Mouse (Mus musculus): Measurements from ENCODE around the gene Slc7a5.
A peak's percentile ranks its signal among the peaks of the same experiment; 100 is the strongest.

Gene Slc7a5

DNA sequence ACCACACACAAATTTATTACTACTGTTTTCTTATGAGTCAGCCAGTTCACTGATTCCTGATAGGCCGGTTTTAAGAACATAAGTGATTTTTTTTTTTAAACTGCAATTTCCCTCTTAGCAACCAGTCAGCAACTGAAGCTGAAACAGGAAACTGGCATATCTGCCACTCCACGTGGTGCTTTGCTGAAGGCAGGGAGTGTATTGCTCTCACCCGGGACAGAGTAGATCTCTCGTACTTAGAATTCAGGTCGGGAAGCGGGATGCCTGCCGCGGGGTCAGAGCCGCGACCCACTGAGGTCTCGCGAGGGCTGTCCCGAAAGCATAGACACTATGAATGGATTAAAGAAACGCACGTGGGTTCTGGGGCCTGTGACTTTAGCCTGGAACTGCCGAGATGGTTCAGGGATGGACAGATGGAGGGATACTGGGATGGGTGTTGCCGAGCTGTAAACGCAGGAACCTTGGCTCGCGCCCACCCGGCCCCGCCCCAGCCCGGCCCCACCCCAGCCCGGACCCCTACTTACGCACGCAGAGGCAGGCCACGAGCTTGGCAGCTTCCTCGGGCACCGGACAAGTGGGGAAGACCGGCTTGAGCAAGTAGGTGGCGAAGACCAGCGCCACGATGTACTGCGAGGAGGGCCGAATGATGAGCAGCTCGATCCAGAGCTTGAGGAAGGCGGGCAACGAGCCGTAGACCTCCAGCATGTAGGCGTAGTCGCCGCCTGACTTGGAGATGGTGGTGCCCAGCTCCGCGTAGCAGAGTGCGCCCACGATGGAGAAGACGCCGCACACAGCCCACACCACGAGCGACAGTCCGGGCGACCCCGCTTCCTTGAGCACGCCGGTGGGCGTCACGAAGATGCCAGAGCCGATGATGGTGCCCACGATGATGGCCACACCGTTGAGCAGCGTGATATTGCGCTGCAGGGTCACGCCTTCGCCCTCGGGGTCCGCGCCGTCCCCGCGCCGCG is 667 bp downstream of the Slc7a5 start:
- peak; percentile 62 for DNase-seq

- DNase-seq = peak; percentile 44
Measured at GRCm38 (mm10) chr8:121905864-121906263, 1.6 kb downstream of the Slc7a5 start.

DNA sequence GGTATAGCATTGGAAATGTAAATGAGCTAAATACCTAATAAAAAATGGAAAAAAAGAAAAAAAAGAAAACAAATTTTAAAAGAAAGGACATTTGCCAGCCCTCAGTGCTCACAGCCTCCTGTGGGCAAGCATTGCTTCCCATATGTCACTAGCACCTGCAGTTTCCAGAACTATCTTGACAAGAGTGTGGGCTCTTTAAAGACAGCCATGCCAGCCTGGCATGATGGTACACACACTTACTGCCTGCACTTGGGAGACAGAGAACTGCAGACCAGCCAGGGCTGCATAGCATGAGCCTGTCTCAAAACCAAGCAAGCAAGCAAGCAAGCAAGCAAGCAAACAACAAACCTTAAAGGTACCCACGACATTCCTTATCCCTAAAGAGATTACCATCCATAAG is 2.1 kb downstream of the Slc7a5 start:
- peak; percentile 40 for DNase-seq

DNA sequence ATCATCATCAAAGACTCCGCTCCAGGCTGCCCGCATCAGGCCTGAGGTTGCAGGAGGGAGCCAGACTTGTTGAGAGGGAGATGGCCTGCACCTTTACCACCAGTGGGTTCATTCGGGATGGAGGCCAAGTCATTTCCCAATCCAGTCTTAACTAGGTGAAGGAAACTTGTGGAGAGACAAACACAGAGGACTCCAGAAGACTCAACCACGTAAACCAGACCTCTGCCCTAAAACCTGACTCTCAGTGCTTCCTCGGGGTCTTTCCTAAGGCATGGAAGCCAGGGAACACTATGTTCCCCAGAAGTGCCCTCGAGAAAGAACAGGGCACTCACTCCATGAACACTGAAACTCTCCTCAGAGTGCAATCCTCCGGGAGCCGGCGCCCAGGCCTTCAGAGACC is 2.5 kb downstream of the Slc7a5 start:
- peak; percentile 38 for DNase-seq

DNA sequence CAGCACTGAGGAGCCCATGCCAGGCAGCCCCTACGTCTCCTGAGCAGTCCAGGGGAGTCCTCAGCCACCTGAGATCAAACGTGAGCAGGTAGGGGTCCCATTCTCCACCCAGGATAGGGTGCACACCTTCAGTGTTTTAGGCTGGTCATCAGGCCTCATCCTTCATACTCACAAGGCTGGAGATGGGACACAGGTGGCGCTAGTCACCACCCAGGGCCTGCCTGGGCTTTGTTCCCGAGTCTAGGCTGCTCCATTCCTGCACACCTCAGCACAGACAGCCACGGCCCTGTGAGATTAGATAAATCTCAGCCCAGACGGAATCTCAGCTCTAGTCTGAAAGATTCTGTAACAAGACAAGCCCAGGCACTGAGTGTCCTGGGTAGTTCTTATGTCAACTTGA is 3.5 kb downstream of the Slc7a5 start:
- peak; percentile 82 for DNase-seq

DNA sequence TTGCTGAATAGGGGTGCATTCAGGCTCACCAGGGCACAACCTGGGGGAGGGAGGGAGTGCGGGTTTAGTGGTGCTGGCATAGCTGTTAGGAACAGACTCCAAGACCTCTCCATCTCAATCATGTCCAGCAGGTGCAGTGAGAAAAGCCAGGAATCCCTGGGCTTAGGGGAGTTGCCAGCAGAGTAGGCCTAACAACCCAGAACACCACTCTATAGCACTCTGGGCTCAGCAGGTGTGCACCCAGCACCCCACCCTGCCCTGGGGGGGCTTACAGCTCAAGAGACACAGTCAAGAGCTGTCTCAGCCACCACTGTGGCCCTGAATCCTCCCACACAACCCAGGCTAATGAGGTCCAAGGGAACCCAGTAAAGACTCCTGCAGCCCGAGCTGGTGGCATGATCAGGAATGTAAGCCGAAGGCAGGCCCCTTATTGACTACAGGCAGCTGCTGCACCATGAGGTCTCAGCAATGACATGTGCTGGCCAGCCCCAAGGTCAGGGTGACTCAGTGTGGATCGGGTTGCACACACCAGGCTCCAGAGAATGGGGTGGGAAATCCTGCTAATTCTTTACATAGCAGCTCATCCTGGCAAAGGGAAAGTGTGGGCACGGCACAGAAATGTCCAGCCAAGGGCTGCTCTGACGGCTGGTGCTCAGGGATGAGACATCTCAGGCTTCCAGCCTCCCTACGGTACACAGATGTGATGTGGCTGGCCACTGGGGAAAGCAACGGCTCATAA is 5.8 kb downstream of the Slc7a5 start:
- peak; percentile 58 for DNase-seq

DNA sequence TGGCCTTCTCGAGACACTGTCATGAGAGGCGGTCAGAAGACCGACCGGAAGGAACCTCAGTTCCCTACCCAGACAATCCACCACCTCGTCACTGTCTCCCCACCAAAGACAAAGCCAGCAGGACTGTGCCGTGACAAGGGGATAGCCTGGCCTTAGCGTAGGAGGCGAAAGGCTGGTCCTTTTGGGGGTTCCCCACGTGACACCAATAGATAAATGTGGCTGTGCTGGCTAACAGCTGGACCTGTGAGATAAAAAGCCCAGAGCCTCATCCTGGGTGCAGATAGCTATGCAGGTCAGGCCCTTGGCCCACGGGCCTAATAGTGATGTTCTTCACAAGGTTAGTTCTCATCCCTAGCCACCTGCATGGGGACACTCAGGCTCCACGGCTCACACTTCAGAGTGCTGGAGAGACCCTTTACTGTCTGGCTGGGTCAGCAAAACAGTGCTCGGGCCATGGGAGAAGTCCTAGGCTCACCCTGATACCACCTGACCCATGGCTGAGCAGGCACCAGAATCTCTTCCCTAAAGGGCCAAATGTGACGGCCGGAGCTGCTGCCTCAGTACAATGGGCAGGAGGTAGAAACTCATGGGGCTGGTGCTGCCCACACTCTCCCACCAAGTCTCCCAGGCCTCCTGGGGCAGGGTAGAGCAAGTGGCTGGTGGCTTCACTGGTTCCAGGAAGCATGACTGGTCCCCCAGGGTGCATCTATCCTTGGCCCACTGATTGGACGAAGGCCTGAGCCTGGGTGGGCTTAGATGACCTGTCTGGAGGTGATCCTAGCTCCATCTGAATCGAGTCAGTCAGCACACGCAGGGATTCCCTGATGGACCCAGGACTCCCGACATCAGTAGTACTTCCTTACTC is 8.1 kb downstream of the Slc7a5 start:
- DNase-seq = no peak

DNA sequence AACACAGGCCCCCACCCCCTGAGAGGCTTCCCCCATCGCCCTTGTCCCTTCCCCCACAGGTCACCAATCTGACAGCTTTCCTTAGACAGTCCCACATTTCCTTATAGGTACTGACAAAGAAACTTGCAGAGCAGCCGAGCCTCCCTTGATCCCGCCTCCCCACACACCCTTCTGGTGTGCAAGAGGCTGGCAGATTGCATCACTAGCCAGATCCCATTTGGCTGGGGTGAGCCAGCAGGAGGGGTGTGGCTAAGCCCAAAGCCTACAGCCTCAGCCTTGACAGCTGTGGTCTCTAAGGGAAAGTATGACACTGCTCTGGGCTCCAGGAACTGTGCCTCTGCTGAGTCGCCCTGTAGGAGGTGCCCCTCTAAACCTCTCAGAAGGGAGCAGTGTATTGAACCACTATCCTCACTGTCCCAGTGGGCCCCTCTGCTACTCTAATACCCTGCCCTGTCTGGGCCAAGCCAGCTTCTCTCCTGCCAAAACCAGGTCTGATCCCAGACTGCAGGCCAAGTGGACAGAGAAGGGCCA is 9.0 kb downstream of the Slc7a5 start:
- DNase-seq = peak; percentile 73

DNA sequence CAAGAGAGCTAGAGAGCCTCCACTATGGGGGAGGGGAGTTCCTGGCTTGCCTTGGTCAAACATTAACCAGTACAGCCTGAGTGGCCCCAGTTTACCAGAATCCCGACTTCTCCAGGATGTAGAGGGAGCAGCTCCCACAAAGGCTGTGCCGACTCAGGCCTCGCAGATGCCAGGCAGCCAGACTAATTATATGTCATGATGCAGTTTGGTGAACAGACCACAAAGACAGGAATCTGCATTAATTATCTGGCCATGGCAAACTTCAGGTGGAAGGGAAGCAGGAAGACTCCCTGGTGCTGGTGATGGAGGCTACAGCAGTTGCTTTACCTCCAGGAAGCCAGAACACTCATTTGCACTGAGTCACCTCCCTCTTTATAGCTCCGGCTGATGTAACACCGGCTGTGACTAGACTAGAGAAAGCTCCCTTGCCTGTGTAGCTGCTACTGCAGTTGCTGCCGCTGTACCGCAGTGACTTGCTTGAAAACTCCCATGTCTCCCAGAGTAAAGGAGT is 9.6 kb downstream of the Slc7a5 start:
- DNase-seq = peak; percentile 63

GRCm38 (mm10) chr8:121897205-121897604 is 10.3 kb downstream of the Slc7a5 start:
- no peak for DNase-seq

DNA sequence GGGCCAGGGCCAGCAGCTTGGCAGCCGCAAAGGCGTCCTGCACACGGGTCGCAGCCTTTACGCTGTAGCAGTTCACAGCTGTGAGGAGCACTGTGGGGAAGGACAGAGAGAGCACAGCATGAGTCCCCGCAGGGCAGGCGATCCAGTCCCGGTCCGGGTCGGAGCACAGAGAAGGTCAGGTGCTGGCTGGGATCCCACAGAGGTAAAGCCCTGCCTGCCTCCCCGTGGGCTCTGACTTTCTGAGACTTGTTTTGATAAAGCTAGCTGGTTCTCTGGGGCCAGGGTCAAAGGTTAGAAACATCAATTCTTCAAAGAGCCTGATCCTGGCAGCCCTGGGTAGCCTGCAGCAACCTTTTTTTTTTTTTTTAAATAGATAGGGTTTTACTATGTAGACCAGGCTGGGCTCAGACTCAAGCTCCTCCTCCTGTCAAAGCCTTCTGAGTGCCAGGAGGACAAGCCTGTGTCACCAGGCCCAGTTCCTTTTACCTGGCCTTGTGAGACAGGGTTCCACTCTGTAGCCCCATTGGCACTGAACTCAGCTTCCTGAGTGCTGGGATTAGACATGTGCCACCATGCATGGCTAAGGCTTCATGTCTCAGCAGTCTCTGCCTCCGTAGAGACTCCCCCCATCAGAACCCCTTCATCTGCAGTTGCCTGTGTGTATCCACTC is 10.9 kb downstream of the Slc7a5 start:
- no peak for DNase-seq

DNA sequence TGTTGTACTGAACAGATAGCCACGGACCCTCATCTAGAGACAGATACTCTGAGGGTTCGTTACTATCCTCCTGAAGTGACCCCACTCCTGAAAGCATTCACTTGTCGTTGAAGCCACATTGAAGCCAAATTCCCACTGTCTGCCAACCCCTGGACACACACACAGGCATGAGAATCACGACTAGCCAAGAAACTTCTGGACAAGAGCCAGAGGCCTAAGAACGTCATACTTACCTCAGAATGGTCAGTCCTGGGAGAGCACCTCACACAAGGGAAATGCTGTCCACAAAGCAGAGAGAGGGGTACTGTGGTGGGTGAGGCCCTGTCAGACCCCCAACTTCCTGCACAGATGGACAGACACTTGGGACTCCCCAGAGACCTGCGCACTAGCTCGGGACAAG is 11.6 kb downstream of the Slc7a5 start:
- peak; percentile 60 for DNase-seq

GRCm38 (mm10) chr8:121892875-121893274 is 14.6 kb downstream of the Slc7a5 start:
- DNase-seq = peak; percentile 43

GRCm38 (mm10) chr8:121889810-121890785 is 17.4 kb downstream of the Slc7a5 start:
- DNase-seq = peak; percentile 42

DNA sequence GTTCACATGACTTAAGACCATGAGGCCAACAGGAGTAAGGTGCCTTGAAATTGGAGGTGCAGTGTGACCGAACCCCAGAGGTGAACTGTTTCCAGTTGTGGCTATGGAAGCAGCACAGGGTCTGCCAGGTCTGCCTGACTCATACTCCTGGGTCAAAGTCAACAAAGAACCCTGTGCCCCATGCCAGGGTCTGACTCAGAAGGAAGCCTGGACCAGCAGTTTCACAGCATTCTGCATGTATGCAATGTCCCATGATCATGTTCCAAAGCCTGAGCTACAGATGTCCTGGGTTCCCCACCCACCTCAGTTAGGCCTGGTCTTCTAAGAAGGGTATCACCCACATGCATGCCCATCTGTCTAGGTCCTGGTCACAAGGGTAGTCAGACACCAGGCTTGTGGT is 18.2 kb downstream of the Slc7a5 start:
- no peak for DNase-seq

DNA sequence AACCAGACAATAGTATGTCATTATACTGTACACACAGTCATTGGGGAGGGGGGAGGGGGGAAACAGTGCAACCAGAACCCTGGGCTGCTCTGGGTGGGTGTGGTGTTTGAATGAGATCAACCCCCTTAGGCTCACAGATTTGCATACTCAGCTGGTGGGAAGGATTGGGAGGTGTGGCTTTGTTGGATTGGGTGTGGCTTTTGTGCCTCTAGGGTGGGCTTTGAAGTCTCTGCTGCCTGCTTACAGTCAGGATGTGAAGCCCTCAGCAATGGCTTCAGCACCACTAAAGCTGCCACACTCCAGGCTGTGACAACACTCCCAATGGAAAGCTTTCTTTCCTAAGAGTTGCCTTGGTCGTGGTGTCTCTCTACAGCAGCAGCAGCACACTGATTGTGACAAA is 19.9 kb downstream of the Slc7a5 start:
- no peak for DNase-seq

- DNase-seq = peak; percentile 43
Measured at GRCm38 (mm10) chr8:121885433-121885832, 22.1 kb downstream of the Slc7a5 start.

GRCm38 (mm10) chr8:121885001-121885400 is 22.5 kb downstream of the Slc7a5 start:
- no peak for DNase-seq

GRCm38 (mm10) chr8:121884181-121884580 is 23.3 kb downstream of the Slc7a5 start:
- peak; percentile 37 for DNase-seq

- no peak for DNase-seq
Measured at GRCm38 (mm10) chr8:121881921-121882320, 25.6 kb downstream of the Slc7a5 start.

DNA sequence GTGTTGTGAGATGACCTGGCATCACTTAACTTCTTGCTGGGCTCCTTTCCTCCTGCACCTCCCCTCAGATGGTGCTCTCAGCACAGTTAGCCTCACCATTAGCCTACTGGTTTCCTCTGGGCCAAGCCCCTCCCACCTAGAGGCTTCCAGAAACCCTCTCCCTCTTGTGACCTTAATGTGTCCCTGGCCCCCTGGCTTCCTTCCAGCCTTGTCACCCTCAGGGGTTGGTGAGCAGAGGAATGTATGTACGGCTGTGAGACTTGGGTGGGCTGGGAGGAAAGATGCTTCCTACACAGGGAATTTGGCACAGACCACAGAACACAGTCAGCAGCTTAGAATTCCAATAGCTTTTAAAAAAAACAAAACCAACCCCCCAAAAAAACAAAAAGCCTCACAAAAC is 26.7 kb downstream of the Slc7a5 start:
- no peak for DNase-seq

Measured in cerebellum, adult 9-10 months (tissue).